Mouse (Mus musculus) liver, embryonic 14.5 days (tissue): Measurements from ENCODE around the gene Tcaim. TPM values are rescaled to one million over a fixed set of nuclear protein-coding genes. Genes with fewer than 3 reads are reported as not detected.

Experiments
- ATAC-seq: fragments of 200-750 bp; cut with Nextera tagmentation; 2 replicates; pipeline ENCODE4 v1.8.0; 2017; ENCODE audit warnings: moderate number of reproducible peaks, mild to moderate bottlenecking, moderate library complexity; ENCODE audit not compliant: insufficient read depth
- DNase-seq, 3 experiments: peaks; one replicate each; pipeline ENCODE4 v3.0.0-alpha.2; 2012 to 2013; ENCODE audit warnings: low read depth in 3 of 3, low spot score in 3 of 3
- H3K27ac ChIP-seq: fragments of 300-500 bp; sonication (generic); 2 replicates; pipeline ENCODE4 v1.5.1; 2014; ENCODE audit warnings: moderate library complexity, mild to moderate bottlenecking, control low read depth, inconsistent platforms
- H3K27me3 ChIP-seq: fragments of 300-500 bp; sonication (generic); 2 replicates; pipeline ENCODE4 v1.6.1; 2014; ENCODE audit warnings: mild to moderate bottlenecking, low read length, moderate library complexity; ENCODE audit not compliant: control insufficient read depth, insufficient read depth
- H3K36me3 ChIP-seq: fragments of 300-500 bp; sonication (generic); replicated peaks from 2 replicates; pipeline ENCODE4 v1.6.1; 2014; ENCODE audit warnings: low read depth; ENCODE audit not compliant: control insufficient read depth, insufficient read depth
- H3K4me1 ChIP-seq, 2 experiments: fragments of 200-500 bp in 1 of 2; fragments of 300-500 bp in 1 of 2; sonication (generic) in 1 of 2; replicated peaks; 2 replicates each; pipeline ENCODE4 v1.6.1; 2012 to 2014; ENCODE audit warnings: antibody characterized with exemption in 1 of 2, inconsistent platforms in 1 of 2, low read length in 1 of 2; ENCODE audit not compliant: control insufficient read depth in 2 of 2, insufficient read depth in 2 of 2
- H3K4me2 ChIP-seq: fragments of 300-500 bp; sonication (generic); 2 replicates; pipeline ENCODE4 v1.6.1; 2014; ENCODE audit warnings: low read depth, mild to moderate bottlenecking, control low read depth, moderate library complexity
- H3K4me3 ChIP-seq, 2 experiments: fragments of 200-500 bp in 1 of 2; fragments of 300-500 bp in 1 of 2; sonication (generic) in 1 of 2; 2 replicates each; pipeline ENCODE4 v1.5.1; 2012 to 2014; ENCODE audit warnings: low read depth in 2 of 2, low read length in 2 of 2, mild to moderate bottlenecking in 2 of 2, control low read depth in 1 of 2, inconsistent platforms in 1 of 2, moderate library complexity in 1 of 2; ENCODE audit not compliant: insufficient read depth in 1 of 2
- H3K9ac ChIP-seq: fragments of 300-500 bp; sonication (generic); replicated peaks from 2 replicates; pipeline ENCODE4 v1.6.1; 2014; ENCODE audit warnings: mild to moderate bottlenecking, control low read depth, moderate library complexity
- H3K9me3 ChIP-seq: fragments of 300-500 bp; sonication (generic); 2 replicates; pipeline ENCODE4 v1.6.1; 2016; ENCODE audit warnings: low read length, mixed read lengths; ENCODE audit not compliant: control insufficient read depth
- CTCF ChIP-seq: IDR thresholded peaks from 2 replicates; pipeline ENCODE4 v1.5.1; 2016; ENCODE audit warnings: antibody characterized with exemption, low read depth, control low read depth
- EP300 ChIP-seq: IDR thresholded peaks from 2 replicates; pipeline ENCODE4 v1.6.1; 2016; ENCODE audit warnings: antibody characterized with exemption, low read depth
- WGBS: fragments of 180-500 bp; shearing (Covaris S2); extraction: QIAGEN DNeasy Blood & Tissue Kit; methylation state at CpG from one replicate; pipeline ENCODE4 v1.1.7; 2014; ENCODE audit not compliant: insufficient replicate concordance; 5-methylcytosine and 5-hydroxymethylcytosine counted together
- polyA plus RNA-seq, 2 experiments: library from polyadenylated mRNA; depleted of rRNA in 1 of 2; stranded (reverse) in 1 of 2; unstranded in 1 of 2; fragments of >200 nt; fragmentation: Nextera tagmentation in 1 of 2; extraction: Ambion mirVana in 1 of 2; gene quantifications; 2 replicates each; pipeline versions ENCODE4 v1.2.1 to v1.2.3; 2012 to 2014

The Tcaim gene
- polyA plus RNA-seq, 2 experiments: 1.4 to 2.1 TPM

GRCm38 (mm10) chr9:122805845-122806341 is 554 bp downstream of the Tcaim start:
- peaks cover 3 to 13% of the 10 kb centered on the region in 2 experiments for H3K4me1 ChIP-seq
- ATAC-seq: no peak
- H3K27ac ChIP-seq: peak overlapping the region; percentile 0
- TF ChIP-seq EP300 (no peak), CTCF (no peak)
- H3K9ac ChIP-seq: peak overlapping the region; percentile 74
- H3K9me3 ChIP-seq: no peaks in the 10 kb centered on the region
- peak overlapping the region; percentile 67 for H3K4me2 ChIP-seq
- WGBS: 17% methylated on average over 9 of the region's 10 CpGs
- no peak for DNase-seq
- H3K27me3 ChIP-seq: no peaks in the 10 kb centered on the region
- peak overlapping the region; percentile 66 to 68 for H3K4me3 ChIP-seq
- no peaks in the 10 kb centered on the region for H3K36me3 ChIP-seq

GRCm38 (mm10) chr9:122807186-122807585 is 1.8 kb downstream of the Tcaim start:
- WGBS: 70% methylated on average over 2 of the region's 2 CpGs
- Histone ChIP-seq H3K4me3 (no peak overlapping the region), H3K36me3 (no peaks in the 10 kb centered on the region)

GRCm38 (mm10) chr9:122810212-122810611 is 4.9 kb downstream of the Tcaim start:
- Histone ChIP-seq H3K4me3 (no peak overlapping the region), H3K9ac (no peak overlapping the region), H3K9me3 (no peaks in the 10 kb centered on the region), H3K4me1 (peaks cover 3 to 9% of the 10 kb centered on the region in 2 experiments), H3K4me2 (no peak overlapping the region), H3K36me3 (no peaks in the 10 kb centered on the region), H3K27me3 (no peaks in the 10 kb centered on the region), H3K27ac (no peak overlapping the region)
- no peak for TF ChIP-seq EP300
- no peak for TF ChIP-seq CTCF
- DNase-seq (no peak), ATAC-seq (no peak)
- 67% methylated on average over 3 of the region's 3 CpGs for WGBS

More at GRCm38 (mm10) chr9:122807186-122807585, 1.8 kb downstream of the Tcaim start:
- H3K4me2 ChIP-seq: no peak overlapping the region
- TF ChIP-seq EP300: no peak
- TF ChIP-seq CTCF: no peak
- no peak overlapping the region for H3K27ac ChIP-seq
- no peak overlapping the region for H3K9ac ChIP-seq
- H3K27me3 ChIP-seq: no peaks in the 10 kb centered on the region
- ATAC-seq (no peak), DNase-seq (no peak)
- H3K9me3 ChIP-seq: no peaks in the 10 kb centered on the region
- H3K4me1 ChIP-seq: peaks cover 3 to 13% of the 10 kb centered on the region in 2 experiments

GRCm38 (mm10) chr9:122812386-122812785 is 7.0 kb downstream of the Tcaim start:
- Histone ChIP-seq H3K4me1 (no peaks in the 10 kb centered on the region), H3K36me3 (no peaks in the 10 kb centered on the region), H3K4me2 (no peak overlapping the region), H3K27me3 (no peaks in the 10 kb centered on the region), H3K27ac (no peak overlapping the region), H3K9me3 (no peaks in the 10 kb centered on the region), H3K4me3 (no peak overlapping the region), H3K9ac (no peak overlapping the region)
- ATAC-seq (no peak), DNase-seq (no peak)
- no peak for TF ChIP-seq CTCF
- no peak for TF ChIP-seq EP300
- 64% methylated on average over 5 of the region's 5 CpGs for WGBS

GRCm38 (mm10) chr9:122814775-122815174 is 9.4 kb downstream of the Tcaim start:
- TF ChIP-seq CTCF: no peak
- TF ChIP-seq EP300: no peak
- H3K9me3 ChIP-seq: no peaks in the 10 kb centered on the region
- no peaks in the 10 kb centered on the region for H3K36me3 ChIP-seq
- no peak overlapping the region for H3K27ac ChIP-seq
- H3K27me3 ChIP-seq: no peaks in the 10 kb centered on the region
- WGBS: 66% methylated on average over 2 of the region's 2 CpGs
- H3K9ac ChIP-seq: no peak overlapping the region
- DNase-seq (no peak), ATAC-seq (no peak)
- no peak overlapping the region for H3K4me3 ChIP-seq
- no peaks in the 10 kb centered on the region for H3K4me1 ChIP-seq
- no peak overlapping the region for H3K4me2 ChIP-seq
